Mouse (Mus musculus): Measurements from ENCODE around the gene 9130213A22Rik.

The 9130213A22Rik gene

GRCm38 (mm10) chr11:69074776-69075069 is 47.7 kb downstream of the 9130213A22Rik start:
- DNase-seq (ENCODE audit: low spot score in 2 of 2) = no peak

DNA sequence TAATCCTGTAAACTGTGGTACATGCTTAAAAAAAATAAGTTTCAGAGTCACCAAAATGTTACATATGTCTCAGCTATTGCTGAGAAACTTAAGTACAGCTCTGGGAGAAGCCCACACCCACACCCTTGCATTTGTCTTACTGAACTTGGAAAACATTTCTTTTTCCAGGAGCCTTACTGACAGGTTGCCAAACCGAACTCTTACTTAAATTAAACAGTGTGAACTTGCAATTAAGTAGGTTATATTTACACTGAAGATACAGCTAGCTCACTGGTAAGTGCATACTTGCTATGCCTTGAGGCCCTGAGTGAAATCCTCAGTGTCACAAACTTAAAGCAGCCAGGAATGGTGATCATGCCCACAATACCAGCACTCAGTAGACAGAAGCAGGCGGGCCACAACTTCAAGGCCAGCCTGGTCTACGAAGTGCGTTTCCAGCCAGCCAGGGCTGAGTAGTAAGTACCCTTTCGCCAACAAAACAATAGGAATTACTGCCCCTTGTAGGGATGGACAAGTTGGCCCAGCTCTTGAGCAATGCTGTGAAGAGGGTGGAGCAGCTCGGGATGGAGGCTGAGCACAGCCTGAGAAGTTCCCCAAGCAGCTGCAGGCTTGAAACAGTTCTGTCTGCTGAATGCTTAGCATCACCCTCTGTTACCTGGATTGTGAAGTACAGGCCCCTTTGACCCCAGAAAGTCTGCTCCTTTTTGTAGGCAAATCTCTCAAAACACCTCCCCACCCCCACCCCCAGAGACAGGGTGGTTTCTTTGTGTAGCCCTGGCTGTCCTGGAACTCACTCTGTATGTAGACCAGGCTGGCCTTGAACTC is 48.2 kb downstream of the 9130213A22Rik start:
- no peak for DNase-seq (ENCODE audit: low spot score in 2 of 2)

- DNase-seq (ENCODE audit: low spot score in 2 of 2) = peak in 1 of 2 experiments; percentile 76
Measured at GRCm38 (mm10) chr11:69073065-69073888, 49.1 kb downstream of the 9130213A22Rik start.

- DNase-seq (ENCODE audit: low spot score in 2 of 2) = no peak
Measured at GRCm38 (mm10) chr11:69072666-69073064, 49.7 kb downstream of the 9130213A22Rik start.

DNA sequence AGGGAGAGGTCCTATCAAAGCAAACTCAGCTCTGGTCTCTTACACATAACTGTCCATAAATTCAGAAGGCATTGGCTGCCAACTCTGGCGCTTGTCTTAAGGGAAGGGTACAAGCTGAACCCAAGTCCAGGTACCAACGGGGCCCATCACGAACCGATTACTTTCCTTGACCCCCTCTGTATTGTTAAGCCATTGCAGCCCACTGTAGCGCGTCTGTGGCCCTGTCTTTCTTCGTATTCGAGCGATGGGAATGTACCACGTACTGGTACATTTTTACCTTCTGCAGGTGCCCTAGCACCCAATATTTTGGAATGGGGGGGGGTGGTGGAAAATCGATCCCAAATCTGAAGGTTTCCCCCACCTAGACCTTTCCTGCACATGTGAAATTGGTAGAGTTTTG is 50.2 kb downstream of the 9130213A22Rik start:
- no peak for DNase-seq (ENCODE audit: low spot score in 2 of 2)

- no peak for DNase-seq (ENCODE audit: low spot score in 2 of 2)
Measured at GRCm38 (mm10) chr11:69071262-69071661, 51.1 kb downstream of the 9130213A22Rik start.

DNA sequence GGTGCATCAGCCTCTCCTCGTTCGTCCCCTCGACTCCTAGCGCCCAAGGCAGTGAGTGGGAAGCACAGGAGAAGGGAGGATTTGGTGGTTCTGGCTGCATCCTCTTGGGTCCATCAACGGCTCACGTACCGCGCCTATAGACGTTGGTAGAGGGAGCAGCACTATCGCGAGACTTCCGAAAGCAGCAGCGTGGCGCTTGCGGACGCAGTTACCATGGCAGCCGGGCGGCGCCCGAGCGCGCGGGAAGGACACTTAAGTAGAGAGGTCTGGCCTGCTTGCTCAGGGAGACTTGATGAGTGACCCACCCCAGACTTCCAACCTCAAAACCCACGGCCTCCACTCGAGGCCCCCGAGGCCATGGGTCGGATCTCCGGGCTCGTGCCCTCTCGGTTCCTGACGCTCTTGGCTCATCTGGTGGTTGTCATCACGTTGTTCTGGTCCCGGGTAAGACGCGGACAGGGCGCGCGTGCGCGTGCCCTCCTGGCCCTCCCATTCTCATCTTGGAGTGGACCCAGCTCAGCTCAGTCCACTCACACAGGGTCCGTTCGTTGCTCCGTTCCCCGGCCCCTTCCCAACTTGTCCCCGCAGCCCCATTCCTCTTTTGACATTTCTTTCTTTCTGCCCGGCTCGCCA is 51.7 kb downstream of the 9130213A22Rik start, which contains the start of gene Tmem107:
TSS of gene Tmem107 (plus strand) at position 217 of the 633 bp plus-strand sequence.
- peak; percentile 73 to 91 for DNase-seq (ENCODE audit: low spot score in 2 of 2)

DNA sequence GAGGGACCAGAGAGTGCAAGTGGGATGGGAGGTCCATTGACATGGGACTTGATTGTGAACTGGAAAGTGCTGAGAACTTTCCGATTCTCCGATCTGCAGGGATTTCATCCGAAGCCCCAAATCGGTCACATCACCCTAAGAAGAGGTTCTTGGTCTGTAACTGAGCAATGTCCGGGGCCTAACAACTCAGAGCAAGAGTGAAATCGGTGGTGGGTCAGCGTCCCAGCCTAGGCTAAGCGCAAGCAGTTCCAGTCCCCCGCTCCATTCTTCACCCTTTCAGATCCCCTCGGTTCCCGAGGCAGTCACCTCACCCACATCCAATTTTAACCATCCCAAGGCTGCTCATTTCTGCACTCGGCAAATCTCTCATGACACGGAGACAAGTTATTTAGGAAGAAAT is 52.3 kb downstream of the 9130213A22Rik start:
- no peak for DNase-seq (ENCODE audit: low spot score in 2 of 2)
